Mouse (Mus musculus) heart, adult 8-10 months (tissue): ENCODE results near the gene Dgkb. TPM values are rescaled to one million over a fixed set of nuclear protein-coding genes. Genes with fewer than 3 reads are reported as not detected.

ENCODE experiments used
- DNase-seq: peaks from one replicate; pipeline ENCODE4 v3.0.0; 2022; ENCODE audit warnings: low spot score
- total RNA-seq, 4 experiments: library from RNA; stranded (reverse); gene quantifications; 2 replicates each; pipeline ENCODE4 v1.2.4; 2022

Gene Dgkb
- total RNA-seq, 4 experiments from 2014 or later = 0.63 to 1.5 (median 0.92) TPM

DNA sequence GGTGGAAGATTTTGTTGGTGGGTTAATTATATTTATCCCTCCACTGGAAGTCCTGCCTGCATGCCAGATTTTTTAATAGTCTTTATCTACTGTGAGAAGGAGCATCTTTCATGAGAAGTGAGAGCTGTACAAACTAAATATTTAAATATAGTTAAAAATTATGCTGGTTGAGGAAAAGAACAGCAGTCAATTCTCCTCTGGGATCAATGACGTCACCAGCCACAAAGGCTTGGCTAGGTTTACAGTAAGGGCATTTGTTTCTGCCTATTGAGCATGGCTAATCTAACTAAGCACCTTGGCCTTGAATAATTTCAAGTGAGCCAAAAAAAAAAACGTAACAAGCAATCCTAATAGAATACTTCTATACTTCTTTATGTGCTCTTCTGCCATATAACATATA is 554.1 kb downstream of the Dgkb start:
- no peak for DNase-seq

DNA sequence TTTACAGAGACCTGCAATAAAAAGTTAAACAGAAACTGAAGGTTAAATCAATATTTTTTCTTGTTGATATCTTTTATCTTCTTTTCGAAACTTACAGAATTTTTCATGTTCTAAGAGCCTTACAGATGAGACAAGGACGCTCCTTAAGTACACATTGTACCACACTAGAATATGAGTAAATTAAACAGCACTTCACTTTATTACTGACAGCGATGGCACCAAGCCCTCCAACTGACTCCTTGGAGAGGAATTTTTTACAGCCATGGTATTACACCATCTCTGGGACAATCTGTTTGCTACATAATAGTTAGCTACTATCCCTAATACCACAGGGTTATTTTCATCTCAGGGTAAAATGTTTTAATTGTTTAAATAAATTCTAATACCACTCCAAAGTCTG is 556.6 kb downstream of the Dgkb start:
- no peak for DNase-seq

DNA sequence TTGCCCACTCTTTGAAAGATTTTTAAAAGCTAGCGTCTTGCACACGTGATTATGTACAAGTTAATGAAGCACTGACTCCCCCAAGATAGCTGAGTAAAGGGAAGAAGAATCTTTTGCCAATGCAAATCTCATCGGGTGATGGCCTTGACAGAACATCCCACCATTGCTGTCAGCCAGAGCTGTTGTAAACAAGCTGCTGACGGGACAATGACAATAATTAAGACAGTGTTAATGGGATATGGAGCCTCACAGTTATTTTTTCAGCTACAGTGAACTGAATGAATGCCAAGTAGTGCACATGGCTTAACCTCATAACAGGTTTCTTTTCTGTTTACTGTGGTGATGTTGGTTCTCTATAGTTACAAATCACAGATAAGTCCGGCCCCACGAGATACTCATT is 568.4 kb downstream of the Dgkb start:
- DNase-seq = no peak

DNA sequence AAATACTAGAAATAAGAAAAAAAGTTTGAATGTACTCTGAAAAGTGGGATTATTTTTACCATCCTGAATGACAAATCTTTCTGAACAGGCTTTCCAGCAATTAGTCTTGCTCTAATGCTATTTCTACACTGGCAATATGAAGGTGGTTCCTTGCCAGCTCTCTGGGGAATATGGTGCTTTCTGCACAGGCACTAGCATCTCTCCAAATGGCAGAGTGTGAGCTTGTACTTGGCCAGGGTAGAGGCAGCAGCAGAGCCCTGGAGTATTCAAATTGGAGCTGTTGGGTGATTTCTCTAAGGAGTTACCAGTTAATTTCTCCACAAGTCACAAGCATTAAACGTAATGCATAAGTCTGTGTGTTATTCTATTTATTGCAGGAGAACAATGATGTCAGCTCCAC is 569.5 kb downstream of the Dgkb start:
- DNase-seq = no peak

DNA sequence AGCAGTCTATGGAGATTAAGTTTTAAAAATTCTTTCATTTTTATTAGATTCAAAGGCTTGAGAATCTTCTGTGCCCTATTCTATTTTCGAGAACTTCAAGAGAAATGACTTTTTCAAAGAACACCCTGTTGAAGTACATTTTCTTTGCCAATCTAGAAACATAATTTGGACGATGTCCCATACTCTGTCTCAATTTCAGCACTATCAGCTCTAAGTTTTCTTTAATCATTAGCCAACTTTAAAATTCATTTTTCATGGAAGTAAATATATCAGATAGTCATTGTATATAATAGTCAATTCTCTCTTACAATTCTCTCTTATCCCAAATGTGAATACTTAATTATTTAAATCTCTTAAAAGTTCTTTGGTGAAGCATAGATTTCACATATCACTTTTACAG is 570.1 kb downstream of the Dgkb start:
- no peak for DNase-seq

DNA sequence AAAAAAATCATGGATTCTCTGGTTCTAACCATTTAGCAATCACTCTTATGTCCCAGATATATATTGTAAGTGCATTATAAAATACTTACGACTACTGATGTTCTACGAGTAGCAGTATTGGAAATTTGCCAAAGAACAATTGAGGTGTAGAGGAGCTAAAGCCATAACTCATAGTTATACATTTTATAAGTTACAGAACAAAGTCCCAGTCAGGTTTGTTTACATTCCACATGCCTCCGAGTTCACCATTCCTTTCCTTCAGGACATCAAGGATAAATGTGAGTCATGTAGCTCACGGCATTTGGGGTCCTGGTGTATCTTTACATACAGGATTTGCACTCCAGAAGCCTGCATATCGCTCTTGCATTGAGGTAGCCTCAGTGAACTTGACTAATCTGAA is 570.7 kb downstream of the Dgkb start:
- no peak for DNase-seq

DNA sequence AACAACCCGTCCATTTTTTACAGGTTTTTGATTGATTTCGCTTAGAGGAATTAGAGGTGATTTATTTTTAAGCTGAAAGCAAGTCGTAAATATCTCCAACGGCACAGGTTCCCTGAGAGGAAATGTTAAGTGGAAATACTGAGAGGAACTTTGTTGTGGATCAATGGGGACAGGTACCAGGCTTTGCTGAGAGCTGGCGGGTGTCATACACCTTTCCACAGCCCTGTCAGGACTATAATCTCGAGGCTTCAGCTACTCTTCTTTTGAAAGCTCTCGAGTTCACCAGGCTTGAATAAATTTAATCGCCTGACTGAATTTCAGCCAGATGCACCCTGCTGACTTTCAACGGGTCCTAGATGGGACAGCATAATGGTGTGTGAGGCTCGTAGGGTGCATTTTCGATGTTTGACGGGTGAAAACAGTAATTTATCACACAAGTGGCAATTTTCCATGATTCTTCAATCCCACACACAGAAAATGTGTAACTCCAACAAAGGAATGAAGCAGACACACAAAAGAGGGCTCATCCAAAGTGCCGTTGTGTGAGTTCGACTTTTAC is 580.3 kb downstream of the Dgkb start:
- no peak for DNase-seq

DNA sequence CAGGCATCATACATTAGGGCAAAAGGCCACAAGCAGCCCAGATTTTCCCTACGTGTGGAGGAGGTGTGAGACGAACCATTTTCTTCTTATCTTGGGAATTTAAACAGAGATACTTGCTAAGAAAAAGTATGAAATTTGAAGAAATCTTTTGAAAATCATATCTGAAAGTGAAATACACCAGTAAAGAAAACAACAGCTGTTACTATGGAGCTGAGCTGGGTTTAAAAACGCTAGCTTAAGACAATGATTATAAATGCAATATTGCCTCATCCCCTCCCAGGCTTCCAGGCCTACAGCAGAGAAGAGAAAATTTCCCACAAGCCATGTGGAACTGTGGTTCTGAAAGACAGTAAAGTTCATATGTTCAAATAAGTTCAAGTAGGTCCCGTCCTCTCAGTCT is 582.6 kb downstream of the Dgkb start:
- no peak for DNase-seq

DNA sequence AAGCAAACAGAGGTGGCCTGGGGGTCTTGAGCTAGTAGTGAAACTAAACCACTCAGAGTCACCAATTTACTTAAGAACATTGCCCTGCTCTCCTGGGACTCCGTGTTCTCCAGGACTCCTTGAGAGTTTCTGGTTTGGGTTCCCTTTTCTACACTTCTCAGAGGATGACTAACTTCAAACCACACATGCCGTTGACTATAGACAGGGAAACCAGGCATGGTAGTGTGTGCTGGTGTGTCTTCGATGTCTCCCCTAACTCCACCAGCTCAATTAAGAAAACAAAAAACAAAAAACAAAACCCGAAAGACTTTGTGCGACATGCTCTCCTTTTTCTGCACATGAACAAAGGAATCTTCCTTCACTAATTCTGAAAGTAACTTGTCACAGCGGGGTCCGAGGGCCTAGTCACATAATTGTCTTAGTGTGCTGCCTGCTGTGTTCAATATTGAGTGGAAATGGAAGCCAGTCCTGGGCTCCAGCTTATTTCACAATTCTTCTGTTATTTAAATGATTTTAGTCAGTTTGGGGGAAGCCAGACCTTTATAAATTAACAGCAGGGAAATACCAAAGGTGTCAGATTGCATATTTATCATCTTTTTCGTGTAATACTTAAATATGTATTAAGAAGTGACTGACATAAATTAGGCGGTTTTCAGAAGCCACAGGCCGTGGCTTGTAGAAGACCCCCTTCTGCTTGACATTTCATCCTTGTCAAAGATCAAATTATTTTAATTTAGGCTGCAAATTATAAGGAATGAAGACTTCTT is 618.0 kb downstream of the Dgkb start:
- DNase-seq = no peak

DNA sequence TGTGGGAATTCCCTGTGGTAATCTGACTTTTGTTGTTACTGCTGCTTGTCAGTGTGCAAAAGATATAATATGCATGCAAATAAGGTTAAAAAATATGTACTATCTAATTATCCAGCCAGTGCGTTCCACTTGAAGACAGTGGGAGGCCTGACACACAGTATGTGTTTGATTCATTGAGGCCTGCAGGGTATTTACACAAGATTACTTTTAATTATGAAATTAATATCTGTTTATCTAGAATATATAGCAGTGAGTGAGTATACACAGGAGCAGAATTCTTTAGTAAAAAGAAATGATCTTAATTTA is 618.6 kb downstream of the Dgkb start:
- DNase-seq = no peak

DNA sequence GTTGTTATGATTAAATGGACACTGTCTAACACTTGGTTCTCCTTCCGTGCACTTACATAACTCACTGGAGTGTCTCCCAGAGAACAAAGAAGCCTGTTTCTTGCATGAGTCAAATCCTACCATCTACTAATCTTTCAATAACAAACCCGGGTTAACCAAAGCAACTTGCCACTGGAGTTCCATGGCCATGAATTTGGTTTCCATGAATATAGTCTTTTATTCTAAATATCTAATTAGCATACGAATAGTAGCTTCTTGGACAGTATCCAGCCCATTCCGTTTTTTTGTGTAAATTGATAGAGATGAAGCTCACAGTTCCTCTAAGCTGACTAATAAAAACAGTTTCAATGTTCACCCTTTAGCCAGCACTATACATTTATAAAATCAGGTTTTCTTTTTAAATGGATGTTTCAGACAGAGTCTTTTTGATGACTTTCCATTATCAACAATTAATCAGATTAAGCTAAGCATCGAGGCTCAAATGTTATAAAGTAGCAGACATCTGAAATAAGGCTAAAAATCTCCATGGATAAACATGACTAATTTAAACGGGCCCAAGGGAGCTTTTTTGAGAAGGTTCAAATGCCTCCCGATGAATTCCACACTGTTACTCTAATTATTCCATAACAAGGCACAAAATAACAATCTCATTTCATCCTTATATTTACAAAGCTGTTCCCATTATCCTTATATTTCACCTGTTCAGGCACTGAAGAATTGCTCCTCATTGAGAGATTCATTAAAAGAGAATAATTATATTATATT is 633.0 kb downstream of the Dgkb start:
- no peak for DNase-seq

DNA sequence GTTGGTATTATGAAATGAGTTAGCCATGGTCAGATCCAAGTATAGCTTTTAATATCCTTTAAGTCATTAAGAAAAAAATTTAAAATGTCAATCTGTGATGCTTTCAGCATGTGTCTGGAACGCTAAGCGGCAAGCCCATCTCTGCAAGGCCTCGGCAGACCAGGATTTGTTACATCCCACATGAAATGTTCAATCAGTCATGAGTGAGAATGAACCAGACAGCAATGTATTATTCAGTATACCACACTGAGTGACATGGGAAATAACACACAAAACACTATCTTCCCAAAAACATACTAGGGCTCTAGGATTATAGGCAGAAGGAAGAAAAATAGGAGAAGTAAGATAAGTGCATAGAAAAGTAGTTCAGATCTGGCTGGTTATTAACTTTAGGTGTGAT is 634.2 kb downstream of the Dgkb start:
- DNase-seq = no peak

DNA sequence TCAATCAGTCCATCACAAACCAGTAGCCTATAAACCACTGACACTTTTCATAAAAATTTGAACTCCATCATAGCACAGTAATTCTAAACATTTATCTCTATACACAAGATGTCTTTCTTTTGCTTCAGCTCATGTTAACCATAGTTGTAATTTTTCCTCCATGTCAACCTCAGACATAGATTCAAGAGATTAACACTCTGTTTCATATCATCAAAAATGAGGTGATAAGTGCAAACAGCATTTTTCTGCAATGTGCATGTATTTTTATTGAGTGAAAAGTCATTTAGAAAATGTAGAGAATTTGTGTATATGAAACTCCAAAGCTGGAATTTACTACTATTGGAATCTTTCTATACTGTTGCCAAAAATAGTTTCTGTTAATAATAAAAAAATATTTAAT is 650.7 kb downstream of the Dgkb start:
- DNase-seq = no peak

DNA sequence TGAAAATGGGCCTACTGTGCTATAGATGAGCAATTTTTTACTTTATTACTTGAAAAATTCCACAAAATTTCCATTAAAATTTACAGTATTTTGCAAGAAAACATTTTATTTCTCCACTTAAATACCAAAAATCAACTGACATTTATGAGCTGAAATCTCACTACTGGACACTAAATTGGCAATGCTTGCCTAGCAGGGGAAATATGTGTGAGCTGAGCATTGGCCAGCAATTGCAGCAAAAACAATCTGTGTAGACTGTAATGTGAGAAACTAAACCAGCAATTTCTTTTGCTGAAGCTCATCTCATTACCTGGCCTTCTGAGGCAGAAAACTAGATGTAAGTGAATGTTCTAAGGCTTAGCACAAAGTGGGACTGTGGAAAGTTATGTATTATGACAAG is 651.1 kb downstream of the Dgkb start:
- DNase-seq = no peak

DNA sequence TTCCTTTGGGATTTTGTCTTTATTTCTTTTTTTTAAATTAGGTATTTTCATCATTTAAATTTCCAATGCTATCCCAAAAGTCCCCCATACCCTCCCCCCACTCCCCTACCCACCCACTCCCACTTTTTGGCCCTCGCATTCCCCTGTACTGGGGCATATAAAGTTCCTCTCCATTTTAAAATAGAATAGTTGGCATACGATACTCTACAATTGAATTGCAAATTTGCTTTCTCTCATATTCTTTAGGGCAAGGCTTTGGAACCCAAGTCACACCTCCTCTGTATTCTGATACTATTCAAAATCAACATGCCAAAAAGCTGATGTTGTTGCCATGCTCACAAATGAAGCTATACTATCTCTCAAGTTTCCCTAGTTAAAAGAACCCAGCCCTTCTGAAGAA is 679.7 kb downstream of the Dgkb start:
- no peak for DNase-seq

DNA sequence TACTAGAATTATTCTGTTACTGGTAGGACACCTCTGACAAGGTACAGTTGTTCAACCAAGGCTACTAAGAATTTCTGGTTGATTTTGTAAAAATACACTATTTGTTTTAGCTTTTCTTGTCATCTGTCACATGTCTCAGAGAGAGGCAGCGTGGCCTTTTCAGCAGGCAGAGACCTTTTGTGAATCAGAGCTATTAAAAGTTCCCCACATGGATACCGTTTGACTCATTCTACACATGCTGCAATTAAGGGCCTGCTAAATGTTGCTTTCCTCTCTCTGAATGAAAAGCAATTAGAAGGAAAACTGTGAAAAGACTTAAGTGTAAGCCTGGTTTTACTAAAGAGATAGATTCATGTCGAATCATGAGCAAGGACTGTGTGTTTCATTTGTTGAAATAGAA is 683.4 kb downstream of the Dgkb start:
- DNase-seq = no peak

DNA sequence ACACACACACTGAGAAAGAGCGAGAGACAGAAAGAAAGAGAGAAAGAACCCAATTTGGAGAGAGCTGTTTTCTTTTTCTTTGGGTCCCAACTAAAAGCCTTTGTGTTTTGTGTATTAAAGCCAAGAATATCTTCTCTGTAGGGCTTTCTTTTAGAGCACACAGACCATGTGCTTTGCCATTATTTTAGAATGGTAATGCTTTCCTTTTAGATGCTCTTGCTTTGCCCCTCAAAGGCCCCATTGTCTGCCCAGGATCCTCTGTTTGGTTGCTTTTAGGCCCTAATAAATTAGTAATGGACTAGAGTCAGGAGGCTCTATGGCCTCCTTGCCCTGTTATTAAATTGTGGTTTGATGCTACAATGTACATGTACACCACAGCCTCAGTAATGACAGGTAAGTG is 690.7 kb downstream of the Dgkb start:
- no peak for DNase-seq

DNA sequence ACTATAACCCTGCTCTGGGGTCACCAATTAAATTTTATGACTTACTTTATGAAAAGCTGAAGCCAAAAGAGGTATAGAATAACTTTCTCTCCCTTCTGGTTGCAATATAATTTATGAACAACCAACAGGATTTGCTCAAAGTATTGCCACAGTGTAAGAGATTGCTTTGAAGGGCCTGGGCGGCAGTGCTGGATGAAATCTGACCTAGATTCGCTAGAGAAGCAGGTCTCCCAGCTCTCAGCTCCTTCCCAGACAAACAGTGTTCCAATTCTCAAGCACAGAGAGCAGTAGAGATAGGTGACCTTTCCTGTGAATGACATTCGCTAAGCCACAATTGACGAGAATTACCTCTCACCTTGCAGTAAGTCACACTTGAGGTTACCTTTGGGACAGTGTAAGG is 727.9 kb downstream of the Dgkb start:
- no peak for DNase-seq

DNA sequence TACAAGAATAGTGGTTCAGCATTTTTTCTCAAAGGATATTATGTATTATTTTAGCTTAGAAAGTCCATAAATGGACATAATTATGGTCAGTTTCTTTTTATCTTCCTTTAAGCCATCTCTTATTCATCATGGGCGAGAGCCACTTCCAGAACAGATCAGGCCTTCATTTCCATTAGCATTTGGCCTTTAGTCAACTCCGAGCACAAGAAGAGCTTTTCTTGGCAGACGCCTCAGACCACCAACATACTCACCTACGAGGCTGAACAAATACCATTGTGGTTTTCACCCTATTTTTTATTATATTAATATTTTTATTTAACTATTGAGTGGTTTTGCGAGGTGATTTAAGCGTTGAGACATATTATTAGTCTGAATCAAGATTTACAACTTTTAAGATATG is 759.6 kb downstream of the Dgkb start:
- no peak for DNase-seq

DNA sequence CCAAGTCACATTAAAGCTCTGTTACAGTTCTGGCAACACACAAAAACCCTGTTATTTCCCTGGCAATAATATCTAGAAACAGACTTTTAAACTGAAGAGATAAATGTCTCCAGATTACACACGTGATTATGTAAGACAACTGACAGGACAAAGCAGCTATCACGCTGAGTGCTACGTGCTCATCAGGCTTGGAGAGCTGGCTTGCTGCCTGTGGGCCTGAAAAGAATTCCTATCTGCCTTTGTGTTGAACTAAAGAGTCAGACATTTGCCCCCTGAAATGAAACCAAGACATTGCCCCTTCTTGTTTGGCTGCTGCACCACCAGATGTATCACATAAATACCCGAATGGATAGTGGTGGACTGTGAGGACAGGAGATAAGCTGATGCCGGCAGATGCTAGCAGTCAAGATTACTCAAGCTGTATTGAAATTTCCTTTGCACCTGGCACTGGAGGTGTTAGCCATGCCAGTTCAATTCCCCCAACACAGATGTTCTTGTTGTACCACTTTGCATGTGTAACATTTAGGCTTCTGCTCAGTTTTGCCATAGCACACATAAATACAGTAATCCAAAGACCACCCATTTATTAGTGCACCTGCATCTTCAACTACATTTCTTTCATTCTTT is 761.8 kb downstream of the Dgkb start:
- no peak for DNase-seq

DNA sequence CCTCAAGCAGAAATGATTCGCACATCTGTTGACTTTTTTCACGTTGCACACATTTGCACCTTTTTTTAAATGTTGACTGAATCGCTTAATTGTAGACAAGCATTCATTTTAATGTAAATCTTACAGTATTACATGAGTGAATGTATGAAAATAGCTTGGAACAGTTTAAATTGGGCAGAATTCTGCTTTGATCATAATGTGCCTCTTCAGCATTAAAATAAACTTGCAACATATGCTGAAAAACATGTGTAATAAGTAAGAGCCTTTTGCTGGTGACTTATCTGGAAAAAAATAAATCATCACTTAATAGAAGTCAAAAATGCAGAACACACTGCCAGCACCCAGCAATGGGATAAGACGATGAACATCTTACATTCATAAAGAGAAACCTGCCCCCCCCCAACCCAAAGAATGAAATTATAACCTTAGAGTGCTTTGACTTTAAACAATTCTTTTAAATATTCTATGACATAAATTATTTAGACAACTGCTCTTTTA is 768.9 kb downstream of the Dgkb start:
- no peak for DNase-seq

DNA sequence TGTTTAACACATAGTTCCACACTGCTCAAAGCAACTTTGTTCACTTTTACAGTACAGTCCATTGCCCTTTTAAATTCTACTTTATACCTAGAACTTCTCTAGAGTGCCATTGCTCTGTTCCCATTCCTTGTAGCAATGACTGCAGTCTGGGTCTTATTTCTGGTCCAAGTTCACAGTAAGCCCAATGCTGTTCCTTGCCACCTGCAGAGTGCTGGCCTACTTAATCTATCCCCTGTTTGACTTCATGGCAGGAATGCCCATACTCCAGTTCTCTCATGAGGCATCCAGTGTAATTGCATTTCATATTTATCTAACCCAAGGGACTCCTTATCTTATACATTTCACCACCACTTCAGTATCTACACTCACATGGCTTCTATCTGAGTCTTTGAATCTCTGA is 772.4 kb downstream of the Dgkb start:
- no peak for DNase-seq

DNA sequence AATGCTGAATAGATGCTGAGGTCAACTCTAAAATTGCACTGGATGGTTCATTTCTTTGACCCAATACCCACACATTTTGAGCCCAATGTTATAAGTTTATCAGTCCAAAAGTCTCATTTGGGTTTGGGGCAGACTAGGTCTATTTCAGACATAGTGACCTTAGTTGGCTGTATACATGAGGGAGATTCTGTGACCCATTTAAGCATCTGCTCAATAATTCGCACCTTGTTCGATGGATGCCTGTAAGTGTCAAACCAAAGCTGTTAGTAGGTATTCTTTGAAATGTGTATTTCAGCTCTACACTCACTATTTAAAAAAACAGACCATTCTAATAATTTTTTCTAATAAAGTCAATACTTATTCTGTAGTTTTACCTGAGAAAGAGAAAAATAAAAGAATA is 776.1 kb downstream of the Dgkb start:
- DNase-seq = no peak
